27 mouse cellular contexts compared by ENCODE assay signal in the genomic region with DNA sequence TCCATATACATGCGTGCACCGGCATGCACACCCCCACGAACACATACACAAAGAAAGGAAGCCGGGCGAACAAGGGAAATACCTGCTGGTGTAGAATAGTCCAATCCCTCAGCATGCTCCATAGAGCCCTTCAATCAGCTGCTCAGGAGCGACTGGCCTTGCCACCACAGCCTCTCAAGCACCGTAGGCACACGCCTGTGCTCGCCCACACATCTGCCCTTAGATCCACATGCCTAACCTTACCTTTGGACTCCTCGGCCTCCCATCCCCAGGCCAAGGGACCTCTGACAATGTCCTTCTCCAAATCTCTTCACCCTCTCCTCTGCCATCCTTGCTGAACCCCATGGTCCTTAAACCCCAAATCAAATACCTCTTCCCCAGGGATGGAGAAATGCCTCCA.
"Had no signal": no experiment of that assay in that cellular context is flagged by ENCODE, and none has a peak within 500 bp of the region (broad histone marks: within the 10 kb centered on the region; RNA-seq: fewer than 3 reads in every experiment).

No protein-coding gene starts in this region.

- H3K27me3 ChIP-seq: heart, embryonic 12.5 days; heart, embryonic 13.5 days; heart, embryonic 15.5 days; hindbrain, embryonic 12.5 days; hindbrain, embryonic 13.5 days; hindbrain, embryonic 15.5 days; intestine, embryonic 15.5 days; kidney, embryonic 15.5 days had no signal

- H3K27ac ChIP-seq: heart, adult 2 months; heart, embryonic 13.5 days; heart, embryonic 15.5 days; hindbrain, embryonic 10.5 days; hindbrain, embryonic 12.5 days; hindbrain, embryonic 13.5 days; hindbrain, embryonic 14.5 days; hindbrain, embryonic 15.5 days; hindbrain, postnatal 0 days; intestine, embryonic 15.5 days; kidney, embryonic 15.5 days; kidney, postnatal 0 days; layer of hippocampus, adult 2 months had no signal

- H3K4me3 ChIP-seq: heart, adult 2 months; heart, embryonic 12.5 days; heart, embryonic 13.5 days; heart, embryonic 15.5 days; hindbrain, embryonic 10.5 days; hindbrain, embryonic 12.5 days; hindbrain, embryonic 13.5 days; hindbrain, embryonic 15.5 days; intestine, embryonic 15.5 days; kidney, embryonic 15.5 days; layer of hippocampus, adult 2 months had no signal

- ATAC-seq: hindbrain, embryonic 16.5 days; hindbrain, postnatal 0 days; inflammation-experienced regulatory T-cells, adult 6 months; intestine, embryonic 15.5 days; intestine, embryonic 16.5 days; intestine, postnatal 0 days had no signal

- H3K9ac ChIP-seq: heart, embryonic 12.5 days; heart, embryonic 13.5 days; heart, embryonic 15.5 days; hindbrain, embryonic 12.5 days; hindbrain, embryonic 13.5 days; hindbrain, embryonic 14.5 days; hindbrain, embryonic 15.5 days; intestine, embryonic 15.5 days; kidney, embryonic 15.5 days had no signal

- DNase-seq: heart, adult 2 months; heart, postnatal 10 days; heart, postnatal 14 days; heart, postnatal 36 days; heart, postnatal 4 days; kidney, adult 11 months; kidney, adult 18-20 months; kidney, adult 8-10 months; kidney, postnatal 10 days; kidney, postnatal 14 days had no signal

- H3K9me3 ChIP-seq: heart, embryonic 12.5 days; heart, embryonic 13.5 days; heart, embryonic 15.5 days; hindbrain, embryonic 10.5 days; hindbrain, embryonic 12.5 days; hindbrain, embryonic 13.5 days; hindbrain, embryonic 15.5 days; intestine, embryonic 15.5 days; kidney, embryonic 15.5 days had no signal

- H3K36me3 ChIP-seq: heart, embryonic 12.5 days; heart, embryonic 13.5 days; heart, embryonic 15.5 days; hindbrain, embryonic 10.5 days; hindbrain, embryonic 12.5 days; hindbrain, embryonic 13.5 days; hindbrain, embryonic 15.5 days; intestine, embryonic 15.5 days; kidney, embryonic 15.5 days had no signal

- H3K4me2 ChIP-seq: heart, embryonic 12.5 days; heart, embryonic 13.5 days; heart, embryonic 15.5 days; hindbrain, embryonic 12.5 days; hindbrain, embryonic 13.5 days; hindbrain, embryonic 14.5 days; hindbrain, embryonic 15.5 days; intestine, embryonic 15.5 days had no signal

- H3K4me1 ChIP-seq: hindbrain, embryonic 15.5 days had no signal
